Mouse (Mus musculus) megakaryocyte, embryonic 14.5 days (primary cell): ENCODE measurements around the gene Syndig1l. TPM values are rescaled to one million over a fixed set of nuclear protein-coding genes. Genes with fewer than 3 reads are reported as not detected.

Source experiments
- H3K27me3 ChIP-seq: replicated peaks from 2 replicates; pipeline ENCODE3; 2012; ENCODE audit warnings: inconsistent platforms
- H3K36me3 ChIP-seq: replicated peaks from 2 replicates; pipeline ENCODE3; 2012; ENCODE audit warnings: low read length, inconsistent platforms, mixed read lengths
- H3K4me1 ChIP-seq: 2 replicates; pipeline ENCODE4 v1.6.1; 2012; ENCODE audit warnings: inconsistent platforms
- H3K4me3 ChIP-seq: replicated peaks from 2 replicates; pipeline ENCODE3; 2012; ENCODE audit warnings: moderate library complexity, mild to moderate bottlenecking, inconsistent platforms
- H3K9me3 ChIP-seq: 2 replicates; pipeline ENCODE4 v1.6.1; 2012; ENCODE audit warnings: inconsistent platforms
- FLI1 ChIP-seq: IDR thresholded peaks from 2 replicates; pipeline ENCODE4 v1.6.1; 2012; ENCODE audit warnings: low read length, inconsistent platforms, mixed read lengths
- GATA1 ChIP-seq: IDR thresholded peaks from 3 replicates; pipeline ENCODE4 v1.6.1; 2012; ENCODE audit warnings: mixed read lengths, low read length, inconsistent platforms, borderline replicate concordance
- polyA plus RNA-seq: library from polyadenylated mRNA; stranded (reverse); fragments of >175 nt; gene quantifications from 2 replicates; pipeline ENCODE4 v1.2.3, GENCODE M21; 2012; ENCODE audit warnings: low replicate concordance; ENCODE audit not compliant: insufficient read depth

The Syndig1l gene
- polyA plus RNA-seq, 1 experiment: not detected

DNA sequence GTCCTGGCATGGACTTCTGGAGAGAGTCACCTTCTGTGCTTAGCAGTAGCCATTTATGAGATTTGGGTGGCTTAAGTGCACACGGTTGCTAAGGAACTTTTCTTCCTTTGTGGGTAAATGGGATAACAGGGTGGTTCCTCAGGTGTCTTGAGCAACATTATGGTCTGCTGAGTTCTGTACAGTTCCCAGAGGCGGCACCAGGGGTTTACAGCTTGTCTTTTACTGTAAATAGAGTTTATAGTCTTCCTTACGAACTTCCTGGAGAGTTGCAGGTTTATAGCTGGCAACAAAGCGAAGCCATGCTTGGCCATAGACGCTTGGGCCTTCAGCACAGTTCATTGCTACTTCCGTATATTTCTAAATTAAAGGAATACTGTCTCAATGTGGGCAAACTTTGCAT, 15.9 kb upstream of the Syndig1l start:
- peaks cover 6% of the 10 kb centered on the region; the same call in 1 of the 2 replicates for H3K4me1 ChIP-seq
- TF ChIP-seq FLI1: no peak
- H3K9me3 ChIP-seq: no peaks in the 10 kb centered on the region
- H3K27me3 ChIP-seq: peaks cover 28% of the 10 kb centered on the region
- no peak overlapping the region for H3K4me3 ChIP-seq
- H3K36me3 ChIP-seq: no peaks in the 10 kb centered on the region

DNA sequence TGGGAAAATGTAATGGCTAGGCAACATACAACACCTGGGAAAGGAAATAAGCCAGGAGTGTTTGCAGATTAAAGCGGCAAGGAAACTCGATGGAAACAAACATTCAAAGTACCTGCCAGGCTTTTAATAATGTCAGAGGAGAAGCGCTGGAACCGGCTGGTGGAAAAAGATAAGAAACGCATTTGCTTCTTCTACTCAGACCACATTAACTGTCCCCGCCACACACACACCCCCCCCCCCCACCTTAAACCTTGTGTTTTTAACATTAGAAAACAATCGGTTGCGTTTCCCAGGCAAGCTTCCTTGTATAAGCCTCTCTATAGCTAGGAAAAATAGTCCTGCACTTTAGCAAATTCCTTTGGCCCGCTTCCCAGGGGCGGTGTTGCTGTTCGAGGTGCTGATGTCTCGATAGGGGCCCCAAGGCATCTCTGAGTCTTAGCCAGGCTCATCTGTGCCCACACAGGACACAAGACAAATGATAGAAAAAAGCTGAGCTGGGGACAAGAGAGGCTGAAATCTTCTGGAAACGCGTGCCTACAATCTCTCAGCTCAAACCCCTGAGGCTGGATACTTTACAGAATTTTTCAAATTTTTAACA, 11.3 kb upstream of the Syndig1l start:
- TF ChIP-seq GATA1 (no peak), FLI1 (no peak)
- Histone ChIP-seq H3K4me3 (no peak overlapping the region), H3K27me3 (peaks cover 29% of the 10 kb centered on the region), H3K4me1 (peaks cover 16% of the 10 kb centered on the region; the same call in 1 of the 2 replicates), H3K9me3 (no peaks in the 10 kb centered on the region), H3K36me3 (no peaks in the 10 kb centered on the region)

DNA sequence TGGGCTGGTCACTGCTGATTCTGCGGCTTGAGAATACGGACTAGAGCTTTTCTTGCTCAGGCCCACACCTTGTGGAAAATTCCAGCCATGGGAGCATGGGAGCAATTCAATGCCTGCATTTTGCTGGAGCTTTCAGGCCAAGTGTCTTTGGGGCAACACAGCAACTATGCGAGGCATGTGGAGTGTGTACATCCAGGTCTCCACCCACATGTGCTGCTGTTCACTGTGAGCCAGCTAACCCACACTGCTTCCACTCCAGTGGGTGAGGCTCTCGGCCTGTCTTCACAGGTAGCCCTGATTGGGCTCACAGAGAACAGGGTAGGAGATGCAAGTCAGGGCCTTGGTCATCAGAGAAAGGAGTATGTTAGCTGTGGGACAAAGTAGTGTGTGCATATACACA, 9.2 kb upstream of the Syndig1l start:
- H3K9me3 ChIP-seq: no peaks in the 10 kb centered on the region
- H3K4me3 ChIP-seq: no peak overlapping the region
- H3K36me3 ChIP-seq: no peaks in the 10 kb centered on the region
- peaks cover 16% of the 10 kb centered on the region; the same call in 1 of the 2 replicates for H3K4me1 ChIP-seq
- TF ChIP-seq GATA1 (no peak), FLI1 (no peak)
- H3K27me3 ChIP-seq: peaks cover 42% of the 10 kb centered on the region

DNA sequence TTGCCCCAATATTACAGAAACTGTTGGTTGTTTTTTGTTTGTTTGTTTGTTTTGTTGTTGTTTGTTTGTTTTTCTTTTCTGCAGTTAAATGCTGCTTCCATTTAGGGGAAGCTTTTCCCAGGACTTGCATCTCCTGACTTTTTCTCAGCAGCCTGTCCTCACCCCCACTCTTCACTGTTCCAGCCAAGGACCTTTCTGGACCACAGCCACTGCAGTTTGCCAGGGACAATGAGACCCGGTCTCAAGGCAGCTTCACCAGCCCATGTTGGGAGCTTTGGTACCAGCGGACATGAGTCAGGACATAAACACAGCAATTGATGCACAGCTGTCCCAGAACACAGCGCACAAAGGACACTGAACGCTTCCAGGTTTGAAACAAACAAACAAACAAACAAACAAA, 8.3 kb upstream of the Syndig1l start:
- Histone ChIP-seq H3K4me1 (peaks cover 16% of the 10 kb centered on the region; the same call in 1 of the 2 replicates), H3K4me3 (no peak overlapping the region), H3K27me3 (peaks cover 49% of the 10 kb centered on the region), H3K36me3 (no peaks in the 10 kb centered on the region), H3K9me3 (no peaks in the 10 kb centered on the region)
- no peak for TF ChIP-seq GATA1
- no peak for TF ChIP-seq FLI1

DNA sequence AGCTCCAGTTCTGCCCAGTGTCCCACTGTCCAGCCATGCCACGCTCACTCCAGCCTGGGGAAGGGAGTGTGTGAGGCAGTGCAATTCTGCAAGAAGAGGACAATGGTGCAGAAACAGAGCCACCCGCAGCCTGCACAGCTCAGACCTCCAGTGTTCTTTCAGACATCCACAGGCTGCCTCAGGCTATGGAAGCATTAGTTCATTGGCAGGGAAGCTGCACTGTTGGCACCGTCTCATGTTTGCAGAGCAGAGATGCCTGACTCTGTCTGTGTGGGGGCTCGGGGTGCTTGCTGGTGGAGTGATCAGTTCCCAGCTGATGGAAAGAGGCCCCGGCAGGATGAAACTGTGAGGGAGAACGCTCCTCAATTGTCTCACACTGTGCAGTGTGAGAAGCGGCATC, 4.0 kb upstream of the Syndig1l start:
- Histone ChIP-seq H3K4me3 (no peak overlapping the region), H3K27me3 (peaks cover 73% of the 10 kb centered on the region)
- no peak for TF ChIP-seq FLI1

DNA sequence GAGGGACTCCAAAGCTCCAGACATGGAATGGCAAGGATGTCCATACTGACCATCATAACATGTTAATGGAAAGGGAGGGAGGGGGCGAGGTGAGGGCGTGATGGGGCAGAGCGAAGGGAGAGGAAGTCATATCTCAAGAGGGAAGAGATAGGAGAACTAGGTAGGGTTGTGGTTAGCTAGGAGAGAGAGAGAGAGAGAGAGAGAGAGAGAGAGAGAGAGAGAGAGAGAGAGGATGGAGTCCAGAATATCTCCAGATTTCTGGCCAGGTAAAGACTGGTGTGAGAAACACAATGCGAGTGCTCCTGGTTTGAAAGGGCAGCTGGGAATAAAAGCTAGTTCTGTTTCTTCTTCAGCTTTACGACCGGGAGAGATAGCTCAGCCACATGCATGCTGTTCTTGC, 6.5 kb downstream of the Syndig1l start:
- no peaks in the 10 kb centered on the region for H3K36me3 ChIP-seq
- TF ChIP-seq FLI1: no peak
- TF ChIP-seq GATA1: no peak
- H3K9me3 ChIP-seq: no peaks in the 10 kb centered on the region
- H3K4me3 ChIP-seq: no peak overlapping the region
- no peaks in the 10 kb centered on the region for H3K4me1 ChIP-seq
- H3K27me3 ChIP-seq: peaks cover 55% of the 10 kb centered on the region

More for the DNA sequence above, 4.0 kb upstream of the Syndig1l start:
- no peaks in the 10 kb centered on the region for H3K36me3 ChIP-seq
- H3K4me1 ChIP-seq: peaks cover 17% of the 10 kb centered on the region
- 0 out of 2 replicates have a peak, but pooled peaks cover 4% of the 10 kb centered on the region for H3K9me3 ChIP-seq

DNA sequence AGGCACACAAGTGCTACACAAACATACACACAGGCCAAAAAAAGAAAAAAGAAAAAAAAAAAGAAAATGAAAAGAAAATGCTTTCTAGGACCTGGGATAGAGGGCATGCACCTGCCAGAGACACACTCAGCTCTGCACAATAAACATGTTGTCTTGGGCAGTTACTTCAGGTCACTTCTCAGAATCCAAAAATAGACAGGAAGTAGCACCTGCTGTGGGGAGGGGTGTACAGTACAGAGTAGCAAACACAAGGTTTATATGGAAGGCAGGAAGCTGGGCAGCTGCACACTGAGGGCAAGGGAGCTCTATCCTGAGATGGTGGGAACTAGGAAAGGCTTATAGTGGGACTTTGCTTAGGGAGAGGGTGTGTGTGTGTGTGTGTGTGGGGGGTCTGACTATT, 7.3 kb downstream of the Syndig1l start:
- H3K9me3 ChIP-seq: no peaks in the 10 kb centered on the region
- peaks cover 50% of the 10 kb centered on the region for H3K27me3 ChIP-seq
- H3K4me3 ChIP-seq: no peak overlapping the region
- no peaks in the 10 kb centered on the region for H3K4me1 ChIP-seq
- H3K36me3 ChIP-seq: no peaks in the 10 kb centered on the region
- TF ChIP-seq FLI1 (no peak), GATA1 (no peak)

DNA sequence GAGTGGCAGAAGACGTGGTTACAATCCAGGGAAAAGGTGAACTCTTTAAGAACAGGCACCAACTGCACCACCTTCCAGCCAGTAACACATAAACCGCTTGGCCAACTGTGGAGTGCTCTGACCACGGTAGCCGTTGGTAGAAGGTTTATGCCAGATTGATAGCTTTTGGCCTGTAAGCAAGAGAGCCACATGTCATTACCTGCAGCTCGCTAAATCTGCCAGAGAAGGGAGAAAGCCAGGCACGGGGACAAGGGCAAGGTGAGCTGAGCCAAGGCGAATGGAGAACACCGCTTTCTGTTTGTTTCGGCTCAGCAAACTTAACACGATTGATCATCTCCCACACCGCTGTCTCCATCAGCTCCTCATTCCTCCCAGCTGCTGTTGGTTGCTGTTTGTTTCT, 9.6 kb downstream of the Syndig1l start:
- H3K36me3 ChIP-seq: no peaks in the 10 kb centered on the region
- no peak for TF ChIP-seq GATA1
- no peak for TF ChIP-seq FLI1
- no peak overlapping the region for H3K4me3 ChIP-seq
- H3K4me1 ChIP-seq: no peaks in the 10 kb centered on the region
- H3K9me3 ChIP-seq: no peaks in the 10 kb centered on the region
- H3K27me3 ChIP-seq: peaks cover 49% of the 10 kb centered on the region

DNA sequence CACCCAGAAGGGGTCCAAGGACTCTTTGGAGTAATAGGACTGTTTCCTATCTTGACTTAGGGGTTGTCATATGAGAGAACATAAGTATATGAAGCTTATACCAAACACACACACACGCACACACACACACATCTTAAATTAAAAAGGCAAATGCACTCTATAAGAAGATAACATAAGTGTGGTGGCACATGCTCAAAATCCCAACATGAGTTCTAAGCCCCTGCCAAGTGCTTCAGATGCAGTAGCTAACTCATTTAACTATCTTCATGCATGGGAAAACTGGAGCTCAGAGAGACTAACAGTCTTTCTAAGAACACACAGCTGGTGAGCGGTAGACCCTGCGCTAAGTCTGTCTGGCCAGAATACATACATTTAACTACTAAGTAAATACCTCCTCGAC, 11.1 kb downstream of the Syndig1l start:
- Histone ChIP-seq H3K9me3 (no peaks in the 10 kb centered on the region), H3K27me3 (peaks cover 57% of the 10 kb centered on the region), H3K36me3 (no peaks in the 10 kb centered on the region), H3K4me1 (no peaks in the 10 kb centered on the region), H3K4me3 (no peak overlapping the region)
- TF ChIP-seq GATA1: no peak
- TF ChIP-seq FLI1: no peak

DNA sequence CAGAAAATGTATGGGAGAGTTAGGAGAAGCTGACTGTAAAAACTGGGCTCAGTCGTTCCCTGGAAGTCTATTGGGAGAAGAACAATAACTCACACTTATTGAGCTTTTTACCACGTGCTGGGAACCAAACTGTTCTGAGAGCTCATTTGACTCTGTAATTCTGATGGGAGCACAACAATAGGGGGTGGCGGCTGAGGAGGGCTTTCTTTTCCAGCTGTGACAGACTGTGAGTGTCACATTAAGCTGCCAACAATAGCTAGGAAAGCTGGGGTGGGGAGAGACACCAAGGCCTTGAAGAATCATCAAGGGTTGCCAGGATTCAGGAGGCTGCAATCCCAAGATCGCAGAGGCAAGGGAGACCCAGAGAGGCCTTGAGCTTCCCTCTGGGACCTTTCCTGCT, 12.5 kb downstream of the Syndig1l start:
- no peak overlapping the region for H3K4me3 ChIP-seq
- no peaks in the 10 kb centered on the region for H3K9me3 ChIP-seq
- TF ChIP-seq FLI1: no peak
- no peak for TF ChIP-seq GATA1
- no peaks in the 10 kb centered on the region for H3K4me1 ChIP-seq
- peaks cover 66% of the 10 kb centered on the region for H3K27me3 ChIP-seq
- no peaks in the 10 kb centered on the region for H3K36me3 ChIP-seq

DNA sequence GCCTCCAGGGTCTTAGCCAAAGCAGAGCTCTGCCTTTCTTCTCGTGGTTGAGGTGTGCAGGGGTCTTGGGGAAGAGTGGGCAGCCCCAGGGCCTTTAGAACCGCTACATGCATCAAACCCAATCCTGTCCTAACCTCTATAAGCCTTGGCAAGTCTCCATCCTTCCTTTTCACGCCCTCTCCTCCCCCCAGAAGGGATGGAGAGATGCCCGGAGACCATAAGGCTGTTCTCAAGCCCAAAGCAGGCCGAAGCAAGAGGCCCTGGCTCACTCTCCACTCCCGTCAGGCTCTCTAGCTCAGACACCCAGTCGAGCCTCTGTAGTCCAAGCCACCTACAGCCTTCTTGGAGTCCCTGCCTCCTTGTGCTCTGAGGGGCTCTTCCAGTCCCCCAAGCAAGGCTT, 14.1 kb downstream of the Syndig1l start:
- Histone ChIP-seq H3K4me1 (no peaks in the 10 kb centered on the region), H3K9me3 (no peaks in the 10 kb centered on the region), H3K4me3 (no peak overlapping the region), H3K27me3 (peaks cover 70% of the 10 kb centered on the region), H3K36me3 (no peaks in the 10 kb centered on the region)
- no peak for TF ChIP-seq GATA1
- TF ChIP-seq FLI1: no peak
